Mouse (Mus musculus) CH12.LX (cell line): ENCODE results near the gene C8b. TPM values are rescaled to one million over a fixed set of nuclear protein-coding genes. Genes with fewer than 3 reads are reported as not detected.

ENCODE experiments used
- DNase-seq: peaks from one replicate; pipeline ENCODE4 v3.0.0-alpha.2; 2013; ENCODE audit errors: extremely low read depth
- H3K27ac ChIP-seq: 2 replicates; pipeline ENCODE4 v1.5.1; 2012; ENCODE audit warnings: low read depth, mild to moderate bottlenecking, control low read depth, moderate library complexity; ENCODE audit not compliant: insufficient read depth
- H3K27me3 ChIP-seq: replicated peaks from 2 replicates; pipeline ENCODE3; 2012; ENCODE audit warnings: inconsistent platforms
- H3K36me3 ChIP-seq, 2 experiments: replicated peaks in 1 of 2; 2 replicates each; pipeline versions ENCODE3 to v1.6.1; 2012; ENCODE audit warnings: inconsistent platforms in 1 of 2, low read length in 1 of 2, mild to moderate bottlenecking in 1 of 2, mixed read lengths in 1 of 2, moderate library complexity in 1 of 2; ENCODE audit not compliant: control insufficient read depth in 1 of 2, insufficient read depth in 1 of 2
- H3K4me1 ChIP-seq, 2 experiments: 2 replicates each; pipeline ENCODE4 v1.6.1; 2012; ENCODE audit warnings: inconsistent platforms in 1 of 2, moderate library complexity in 1 of 2; ENCODE audit not compliant: insufficient read depth in 2 of 2, control insufficient read depth in 1 of 2
- H3K4me2 ChIP-seq: 2 replicates; pipeline ENCODE4 v1.6.1; 2012; ENCODE audit warnings: low read depth, mild to moderate bottlenecking, control low read depth; ENCODE audit not compliant: poor library complexity, insufficient read depth, severe bottlenecking
- H3K4me3 ChIP-seq, 3 experiments: fragments of 150-350 bp in 1 of 3; sonication (generic) in 1 of 3; replicated peaks in 1 of 3; 2 replicates each; pipeline versions ENCODE3 to v1.5.1; 2011 to 2012; ENCODE audit warnings: low read depth in 2 of 3, low read length in 2 of 3, mild to moderate bottlenecking in 2 of 3, moderate library complexity in 2 of 3, control low read depth in 1 of 3, improper control_type of control experiment in 1 of 3, inconsistent platforms in 1 of 3, mixed read lengths in 1 of 3; ENCODE audit not compliant: poor library complexity in 1 of 3
- H3K79me2 ChIP-seq: replicated peaks from 2 replicates; pipeline ENCODE4 v1.6.1; 2012; ENCODE audit warnings: mild to moderate bottlenecking, moderate library complexity; ENCODE audit not compliant: control insufficient read depth, poor library complexity, insufficient read depth, severe bottlenecking; ENCODE audit errors: extremely low read depth
- H3K9ac ChIP-seq: 2 replicates; pipeline ENCODE4 v1.6.1; 2012; ENCODE audit warnings: low read depth, mild to moderate bottlenecking, control low read depth, moderate library complexity; ENCODE audit not compliant: insufficient read depth
- H3K9me3 ChIP-seq: replicated peaks from 2 replicates; pipeline ENCODE3; 2012; ENCODE audit warnings: low read length, inconsistent platforms, mixed read lengths
- CHD1 ChIP-seq: IDR thresholded peaks from 2 replicates; pipeline ENCODE4 v1.6.1; 2012; ENCODE audit warnings: low read depth, low read length, improper control_type of control experiment, inconsistent platforms
- E2F4 ChIP-seq: IDR thresholded peaks from 2 replicates; pipeline ENCODE4 v1.6.1; 2011; ENCODE audit warnings: low read depth, low read length, improper control_type of control experiment; ENCODE audit not compliant: insufficient replicate concordance
- EP300 ChIP-seq: IDR thresholded peaks from 2 replicates; pipeline ENCODE4 v1.6.1; 2011; ENCODE audit warnings: low read length, improper control_type of control experiment
- GABPA ChIP-seq: IDR thresholded peaks from 2 replicates; pipeline ENCODE4 v1.6.1; 2012; ENCODE audit warnings: low read depth, low read length, improper control_type of control experiment, inconsistent platforms; ENCODE audit not compliant: insufficient replicate concordance
- JUN ChIP-seq: IDR thresholded peaks from 2 replicates; pipeline ENCODE4 v1.6.1; 2011; ENCODE audit warnings: low read depth, mild to moderate bottlenecking, low read length, improper control_type of control experiment, moderate library complexity; ENCODE audit not compliant: insufficient read depth
- MAFK ChIP-seq: IDR thresholded peaks from 2 replicates; pipeline ENCODE4 v1.6.1; 2011; ENCODE audit warnings: low read length, improper control_type of control experiment; ENCODE audit not compliant: insufficient replicate concordance
- MAX ChIP-seq: IDR thresholded peaks from 2 replicates; pipeline ENCODE4 v1.6.1; 2011; ENCODE audit warnings: low read length, improper control_type of control experiment
- MAZ ChIP-seq: IDR thresholded peaks from 2 replicates; pipeline ENCODE4 v1.6.1; 2012; ENCODE audit warnings: low read depth, mild to moderate bottlenecking, inconsistent platforms, low read length, improper control_type of control experiment, moderate library complexity
- PAX5 ChIP-seq: IDR thresholded peaks from 2 replicates; pipeline ENCODE4 v1.6.1; 2012; ENCODE audit warnings: low read length, inconsistent platforms, mixed read lengths
- POLR2AphosphoS2 ChIP-seq: IDR thresholded peaks from 2 replicates; pipeline ENCODE4 v1.6.1; 2011; ENCODE audit warnings: low read depth, low read length, improper control_type of control experiment
- RCOR1 ChIP-seq: conservative IDR thresholded peaks from 2 replicates; pipeline ENCODE4 v1.6.1; 2012; ENCODE audit warnings: low read depth, mild to moderate bottlenecking, inconsistent platforms, low read length, improper control_type of control experiment
- SMC3 ChIP-seq: IDR thresholded peaks from 2 replicates; pipeline ENCODE4 v1.6.1; 2011; ENCODE audit warnings: low read depth, low read length, improper control_type of control experiment
- UBTF ChIP-seq: IDR thresholded peaks from 2 replicates; pipeline ENCODE4 v1.6.1; 2012; ENCODE audit warnings: low read depth, mild to moderate bottlenecking, inconsistent platforms, low read length, improper control_type of control experiment, moderate library complexity
- ZC3H11A ChIP-seq: IDR thresholded peaks from 2 replicates; pipeline ENCODE4 v1.6.1; 2012; ENCODE audit warnings: low read depth, mild to moderate bottlenecking, inconsistent platforms, low read length, improper control_type of control experiment
- ZKSCAN1 ChIP-seq: IDR thresholded peaks from 2 replicates; pipeline ENCODE4 v1.6.1; 2012; ENCODE audit warnings: low read depth, inconsistent platforms, low read length, improper control_type of control experiment, borderline replicate concordance
- dilution Hi-C: fragments of 300-500 bp; cut with MboI; formaldehyde crosslinking; loops from 2 replicates; pipeline ENCODE4 v1.14.3; 2020; ENCODE audit warnings: low sequenced_read_pairs; ENCODE audit not compliant: extremely low pct_unique_long_range_greater_than_20kb, extremely low pct_ligation_motif_present
- in situ Hi-C: fragments of 300-500 bp; cut with MboI; formaldehyde crosslinking; loops from 3 replicates; pipeline ENCODE4 v1.14.3; 2019; ENCODE audit warnings: low sequenced_read_pairs, low pct_ligation_motif_present, low pct_unique_long_range_greater_than_20kb, mixed read lengths
- polyA plus RNA-seq: library from polyadenylated mRNA; unstranded; fragments of >175 nt; gene quantifications from 2 replicates; pipeline ENCODE4 v1.2.1, GENCODE M21; 2012; ENCODE audit warnings: low read depth; ENCODE audit not compliant: insufficient read length
- total RNA-seq, 2 experiments: library from RNA; depleted of rRNA; stranded (reverse); fragments of 300-350 nt in 1 of 2; fragments of >200 nt in 1 of 2; gene quantifications; 2 replicates each; pipeline ENCODE4 v1.2.3; 2012 to 2014

Gene C8b
- total and polyA plus RNA-seq, 3 experiments: 0.13 to 0.23 TPM; not detected in 1

- H3K4me1 ChIP-seq: peaks cover 0 to 13% of the 10 kb centered on the region in 2 experiments; a peak in 2 of 4 replicates
- H3K4me3 ChIP-seq: no peak overlapping the region
- no peak overlapping the region for H3K4me2 ChIP-seq
- no peak for DNase-seq
- dilution Hi-C loops (no loop called here), in situ Hi-C loops (no loop called here)
- no peaks in the 10 kb centered on the region for H3K36me3 ChIP-seq
- H3K9me3 ChIP-seq: peaks cover 58% of the 10 kb centered on the region
- no peak for TF ChIP-seq RCOR1
- TF ChIP-seq CHD1: no peak
- TF ChIP-seq UBTF: no peak
- no peak for TF ChIP-seq ZC3H11A
- no peak for TF ChIP-seq MAZ
- TF ChIP-seq GABPA: no peak
- no peak overlapping the region for H3K27ac ChIP-seq
- H3K9ac ChIP-seq: no peak overlapping the region
- H3K79me2 ChIP-seq: no peaks in the 10 kb centered on the region
- H3K27me3 ChIP-seq: no peaks in the 10 kb centered on the region
These were observed 51.4 kb downstream of the C8b start for GRCm38 (mm10) chr4:104817509-104817908.

- peaks cover 55% of the 10 kb centered on the region for H3K9me3 ChIP-seq
- no peak overlapping the region for H3K4me2 ChIP-seq
- H3K4me3 ChIP-seq: no peak overlapping the region
- DNase-seq: no peak
- dilution Hi-C loops: no loop called here
- peaks cover 0 to 20% of the 10 kb centered on the region in 2 experiments; a peak in 2 of 4 replicates for H3K4me1 ChIP-seq
- no peaks in the 10 kb centered on the region for H3K36me3 ChIP-seq
- H3K27ac ChIP-seq: no peak overlapping the region
- H3K27me3 ChIP-seq: no peaks in the 10 kb centered on the region
- in situ Hi-C loops: no loop called here
- H3K79me2 ChIP-seq: no peaks in the 10 kb centered on the region
- no peak overlapping the region for H3K9ac ChIP-seq
- no peak for TF ChIP-seq E2F4
- no peak for TF ChIP-seq JUN
- TF ChIP-seq MAX: no peak
- no peak for TF ChIP-seq MAFK
- no peak for TF ChIP-seq EP300
- no peak for TF ChIP-seq POLR2AphosphoS2
- TF ChIP-seq PAX5: no peak
These were observed 52.9 kb downstream of the C8b start for GRCm38 (mm10) chr4:104818986-104819385.

GRCm38 (mm10) chr4:104819891-104820290 lies 53.8 kb downstream of the C8b start:
- TF ChIP-seq ZC3H11A (no peak), SMC3 (no peak), JUN (no peak), UBTF (no peak), ZKSCAN1 (no peak)
- TF ChIP-seq, all 38 proteins: peak for 0
- no peak for DNase-seq
- Histone ChIP-seq H3K4me3 (no peak overlapping the region), H3K36me3 (no peaks in the 10 kb centered on the region), H3K4me2 (no peak overlapping the region), H3K9me3 (peaks cover 52% of the 10 kb centered on the region), H3K27ac (no peak overlapping the region), H3K4me1 (peaks cover 0 to 20% of the 10 kb centered on the region in 2 experiments; a peak in 2 of 4 replicates), H3K9ac (no peak overlapping the region), H3K27me3 (no peaks in the 10 kb centered on the region), H3K79me2 (no peaks in the 10 kb centered on the region)
- dilution Hi-C loops: no loop called here
- in situ Hi-C loops: no loop called here
